Comparison of ENCODE assay signal across 8 mouse cellular contexts in genomic region chr9:94537970-94538822, GRCm38 (mm10). TPM values are rescaled to one million over a fixed set of nuclear protein-coding genes. Genes with fewer than 3 reads are reported as not detected.
A peak's percentile ranks its signal among the peaks of the same experiment; 100 is the strongest.
DNase-seq lines count a peak whose midpoint lies in the region; ATAC-seq lines count a peak whose summit lies in the region.

1190002N15Rik (minus strand) TSS chr9:94538081.

- peak within 1 kb of the TSS; percentile 87 for H3K4me2 ChIP-seq in heart, embryonic 15.5 days
- peak within 1 kb of the TSS; percentile 95 for H3K4me2 ChIP-seq in liver, embryonic 13.5 days
- peak within 1 kb of the TSS; percentile 66 for H3K4me2 ChIP-seq in stomach, embryonic 14.5 days (replicated peaks; ENCODE audit: low read depth, low read length)

- H3K4me3 ChIP-seq in forebrain, embryonic 10.5 days: peak within 1 kb of the TSS; percentile 75
- H3K4me3 ChIP-seq in heart, embryonic 15.5 days: peak within 1 kb of the TSS; percentile 94
- H3K4me3 ChIP-seq in liver, embryonic 13.5 days (replicated peaks): peak within 1 kb of the TSS; percentile 85
- peak within 1 kb of the TSS; percentile 77 for H3K4me3 ChIP-seq in stomach, embryonic 14.5 days (ENCODE audit: low read depth, low read length)

- no peaks in the 10 kb centered on the region for H3K9me3 ChIP-seq in forebrain, embryonic 10.5 days
- H3K9me3 ChIP-seq in heart, embryonic 15.5 days (replicated peaks): no peaks in the 10 kb centered on the region
- H3K9me3 ChIP-seq in liver, embryonic 13.5 days (replicated peaks): no peaks in the 10 kb centered on the region
- H3K9me3 ChIP-seq in stomach, embryonic 14.5 days (ENCODE audit: control insufficient read depth, low read depth, low read length): no peaks in the 10 kb centered on the region

- peak; percentile 70 for ATAC-seq in CD4-positive, CD25-positive, alpha-beta regulatory T cell, adult 4 months
- peak; percentile 90 for ATAC-seq in heart, embryonic 15.5 days (replicated peaks; ENCODE audit: insufficient number of reproducible peaks, insufficient read depth, low FRiP score, low read depth)
- peak; percentile 82 for ATAC-seq in liver, embryonic 13.5 days (ENCODE audit: low read depth)
- ATAC-seq in stomach, embryonic 14.5 days (ENCODE audit: insufficient number of reproducible peaks, insufficient read depth, low FRiP score, low read depth): peak; percentile 91

- DNase-seq in c-Kit-positive CD71-negative TER-119-negative erythroid progenitor cells, embryonic 14.5 days (ENCODE audit: low read depth): peak; percentile 74
- peak; percentile 94 for DNase-seq in forebrain, embryonic 10.5 days (ENCODE audit: extremely low spot score, low spot score)
- peak; percentile 96 to 97 for DNase-seq in kidney, postnatal 25 days
- DNase-seq in liver, embryonic 13.5 days: peak; percentile 85
- DNase-seq in natural killer cell, adult 2 months (ENCODE audit: low spot score in 2 of 2): peak; percentile 92

- under 1% methylated on average over 73 of the region's 104 CpGs for WGBS in forebrain, embryonic 10.5 days
- WGBS in heart, embryonic 15.5 days: under 1% methylated on average over 87 of the region's 104 CpGs
- WGBS in liver, embryonic 13.5 days (ENCODE audit: insufficient replicate concordance): 0% methylated on average over 54 of the region's 104 CpGs
- under 1% methylated on average over 66 of the region's 104 CpGs for WGBS in stomach, embryonic 14.5 days

- H3K36me3 ChIP-seq in forebrain, embryonic 10.5 days (replicated peaks): no peaks in the 10 kb centered on the region
- H3K36me3 ChIP-seq in heart, embryonic 15.5 days: no peaks in the 10 kb centered on the region
- H3K36me3 ChIP-seq in liver, embryonic 13.5 days: no peaks in the 10 kb centered on the region
- H3K36me3 ChIP-seq in stomach, embryonic 14.5 days (ENCODE audit: control insufficient read depth, insufficient read depth, low read length): no peaks in the 10 kb centered on the region

- H3K27ac ChIP-seq in forebrain, embryonic 10.5 days: peak within 1 kb of the TSS; percentile 94
- peak within 1 kb of the TSS; percentile 99 for H3K27ac ChIP-seq in heart, embryonic 15.5 days
- peak within 1 kb of the TSS; percentile 91 for H3K27ac ChIP-seq in liver, embryonic 13.5 days
- H3K27ac ChIP-seq in stomach, embryonic 14.5 days (ENCODE audit: low read length): peak within 1 kb of the TSS; percentile 93

- H3K4me1 ChIP-seq in forebrain, embryonic 10.5 days: peaks cover 50% of the 10 kb centered on the region
- H3K4me1 ChIP-seq in heart, embryonic 15.5 days (replicated peaks): peaks cover 19% of the 10 kb centered on the region
- peaks cover 61% of the 10 kb centered on the region for H3K4me1 ChIP-seq in liver, embryonic 13.5 days (replicated peaks)
- H3K4me1 ChIP-seq in stomach, embryonic 14.5 days (ENCODE audit: control insufficient read depth, insufficient read depth, low read length): peaks cover 8% of the 10 kb centered on the region; the same call in 1 of the 2 replicates

- H3K27me3 ChIP-seq in forebrain, embryonic 10.5 days (ENCODE audit: poor library complexity, severe bottlenecking): peaks cover 16% of the 10 kb centered on the region
- H3K27me3 ChIP-seq in heart, embryonic 15.5 days: no peaks in the 10 kb centered on the region
- H3K27me3 ChIP-seq in liver, embryonic 13.5 days: no peaks in the 10 kb centered on the region
- no peaks in the 10 kb centered on the region for H3K27me3 ChIP-seq in stomach, embryonic 14.5 days (ENCODE audit: control insufficient read depth, insufficient read depth, low read length)

- H3K9ac ChIP-seq in heart, embryonic 15.5 days: peak within 1 kb of the TSS; percentile 82
- H3K9ac ChIP-seq in liver, embryonic 13.5 days: peak within 1 kb of the TSS; percentile 91
- H3K9ac ChIP-seq in stomach, embryonic 14.5 days (replicated peaks; ENCODE audit: low read depth, low read length): peak within 1 kb of the TSS; percentile 74

RNA-seq across cellular contexts. Expression of gene 1190002N15Rik, which starts in this region (rescaled TPM):
- 1 to 10 TPM; 3.7 to 4.7 TPM for polyA plus RNA-seq in CD4-positive, CD25-positive, alpha-beta regulatory T cell, adult 4 months (2017; shearing (Covaris generic))
- polyA plus RNA-seq in forebrain, embryonic 10.5 days (2016; fragmentation: Nextera tagmentation; extraction: Ambion mirVana): 3.3 and 3.9 TPM in 2 replicates
- 30.4 and 32.8 TPM in 2 replicates for polyA plus RNA-seq in heart, embryonic 15.5 days (2015; fragmentation: Nextera tagmentation; extraction: Ambion mirVana)
- 4.2 and 4.4 TPM in 2 replicates for polyA plus RNA-seq in liver, embryonic 13.5 days (2015; fragmentation: Nextera tagmentation; extraction: Ambion mirVana)
- 12.4 and 14.2 TPM in 2 replicates for polyA plus RNA-seq in stomach, embryonic 14.5 days (2014; fragmentation: Nextera tagmentation; extraction: Ambion mirVana)

Comparison
In these comparisons a context has a peak if more than half of its experiments do, and no peak if none do; other contexts are left out.
1. Peak in every context shown above with its lines: DNase-seq, ATAC-seq, H3K4me3 ChIP-seq and H3K27ac ChIP-seq.